Comparison of ENCODE assay signal across 26 mouse cellular contexts in genomic region chr14:54161206-54161605, GRCm38 (mm10).
DNase-seq lines count a peak whose midpoint lies in the region; ATAC-seq and TF ChIP-seq lines count a peak whose summit lies in the region.
"Had no signal": no experiment of that assay in that cellular context is flagged by ENCODE, and none has a peak within 500 bp of the region (broad histone marks: within the 10 kb centered on the region; RNA-seq: fewer than 3 reads in every experiment).

No protein-coding gene starts in this region.

- peak overlapping the region; percentile 62 for H3K27ac ChIP-seq in heart, embryonic 10.5 days
- H3K27ac ChIP-seq in thymus, adult 2 months (ENCODE audit: control insufficient read depth, insufficient read depth, low read length), result peak overlapping the region; percentile 47; the same call in 1 of the 2 replicates
- H3K27ac ChIP-seq in hindbrain, embryonic 16.5 days (ENCODE audit: low read depth, low read length), result no peak overlapping the region
- H3K27ac ChIP-seq: embryonic facial prominence, embryonic 10.5 days; embryonic facial prominence, embryonic 13.5 days; forebrain, embryonic 12.5 days; forebrain, embryonic 15.5 days; heart, adult 2 months; heart, embryonic 15.5 days; hindbrain, embryonic 14.5 days; intestine, embryonic 15.5 days had no signal

- TF ChIP-seq POLR2A in thymus, adult 2 months (IDR thresholded peaks at IDR 0.05; ENCODE audit: control insufficient read depth, extremely low read depth, insufficient read depth, low read length, poor library complexity), result no peak

- no peak overlapping the region for H3K9ac ChIP-seq in hindbrain, embryonic 16.5 days (ENCODE audit: low read depth, low read length)
- H3K9ac ChIP-seq: embryonic facial prominence, embryonic 13.5 days; forebrain, embryonic 12.5 days; forebrain, embryonic 15.5 days; heart, embryonic 12.5 days; heart, embryonic 15.5 days; hindbrain, embryonic 14.5 days; intestine, embryonic 15.5 days had no signal

- no peak for ATAC-seq in hindbrain, embryonic 16.5 days
- ATAC-seq: CD4-positive, CD25-positive, alpha-beta regulatory T cell, adult 4 months; forebrain, embryonic 15.5 days; intestine, embryonic 15.5 days had no signal

- TF ChIP-seq CTCF in thymus, adult 2 months (IDR thresholded peaks at IDR 0.05; ENCODE audit: borderline replicate concordance, control insufficient read depth, extremely low read depth, insufficient read depth, low read length, poor library complexity), result no peak

- H3K27me3 ChIP-seq in heart, embryonic 10.5 days (ENCODE audit: insufficient read depth, poor library complexity, severe bottlenecking), result no peaks in the 10 kb centered on the region
- no peaks in the 10 kb centered on the region for H3K27me3 ChIP-seq in thymus, adult 2 months (ENCODE audit: control insufficient read depth, insufficient read depth, low read length)
- no peaks in the 10 kb centered on the region for H3K27me3 ChIP-seq in hindbrain, embryonic 16.5 days (replicated peaks; ENCODE audit: control insufficient read depth, insufficient read depth, low read length)
- H3K27me3 ChIP-seq: embryonic facial prominence, embryonic 13.5 days; forebrain, embryonic 12.5 days; forebrain, embryonic 15.5 days; heart, embryonic 12.5 days; heart, embryonic 15.5 days; intestine, embryonic 15.5 days had no signal

- H3K4me3 ChIP-seq in heart, embryonic 10.5 days, result no peak overlapping the region
- peak overlapping the region; percentile 29 for H3K4me3 ChIP-seq in thymus, adult 2 months (ENCODE audit: control insufficient read depth, insufficient read depth, low read length)
- no peak overlapping the region for H3K4me3 ChIP-seq in hindbrain, embryonic 16.5 days (ENCODE audit: low read length)
- H3K4me3 ChIP-seq: embryonic facial prominence, embryonic 10.5 days; embryonic facial prominence, embryonic 13.5 days; erythroblast, embryonic 14.5 days; forebrain, embryonic 12.5 days; forebrain, embryonic 15.5 days; heart, adult 2 months; heart, embryonic 12.5 days; heart, embryonic 15.5 days; intestine, embryonic 15.5 days had no signal

- no peaks in the 10 kb centered on the region for H3K9me3 ChIP-seq in heart, embryonic 10.5 days
- H3K9me3 ChIP-seq in hindbrain, embryonic 16.5 days (ENCODE audit: control insufficient read depth, low read length), result no peaks in the 10 kb centered on the region
- H3K9me3 ChIP-seq: embryonic facial prominence, embryonic 10.5 days; embryonic facial prominence, embryonic 13.5 days; forebrain, embryonic 12.5 days; forebrain, embryonic 15.5 days; heart, embryonic 12.5 days; heart, embryonic 15.5 days; intestine, embryonic 15.5 days had no signal

- no peak overlapping the region for H3K4me2 ChIP-seq in hindbrain, embryonic 16.5 days (ENCODE audit: low read length)
- H3K4me2 ChIP-seq: embryonic facial prominence, embryonic 13.5 days; forebrain, embryonic 12.5 days; forebrain, embryonic 15.5 days; heart, embryonic 12.5 days; heart, embryonic 15.5 days; hindbrain, embryonic 14.5 days; intestine, embryonic 15.5 days had no signal

- H3K36me3 ChIP-seq in heart, embryonic 10.5 days, result no peaks in the 10 kb centered on the region
- no peaks in the 10 kb centered on the region; the same call in 1 of the 2 replicates for H3K36me3 ChIP-seq in thymus, adult 2 months (ENCODE audit: control insufficient read depth, insufficient read depth, low read length)
- no peaks in the 10 kb centered on the region for H3K36me3 ChIP-seq in hindbrain, embryonic 16.5 days (ENCODE audit: control insufficient read depth, insufficient read depth, low read length)
- H3K36me3 ChIP-seq: embryonic facial prominence, embryonic 10.5 days; embryonic facial prominence, embryonic 13.5 days; forebrain, embryonic 12.5 days; forebrain, embryonic 15.5 days; heart, embryonic 12.5 days; heart, embryonic 15.5 days; intestine, embryonic 15.5 days had no signal

- peak; percentile 63 for DNase-seq in heart, embryonic 10.5 days (ENCODE audit: low spot score)
- DNase-seq in heart, adult 8-10 months (ENCODE audit: low spot score), result no peak
- no peak for DNase-seq in thymus, adult 2 months
- no peak for DNase-seq in thymus, adult 18-20 months
- peak; percentile 2 for DNase-seq in CD4-positive helper T cell, adult 2 months (ENCODE audit: low read depth, low spot score)
- DNase-seq: adrenal gland, adult 2 months; adrenal gland, postnatal 14 days; B cell, adult 2 months; cerebellum, adult 11 months; cerebellum, adult 2 months; cerebellum, adult 9-11 months; embryo, embryonic 11 days; gastrocnemius, postnatal 25 days; heart, adult 2 months; heart, postnatal 14 days had no signal

- peaks cover 36% of the 10 kb centered on the region for H3K4me1 ChIP-seq in heart, embryonic 10.5 days
- H3K4me1 ChIP-seq in thymus, adult 2 months (replicated peaks; ENCODE audit: control insufficient read depth, insufficient read depth, low read length), result peaks cover 48% of the 10 kb centered on the region
- H3K4me1 ChIP-seq in hindbrain, embryonic 16.5 days (ENCODE audit: control insufficient read depth, insufficient read depth, low read depth, low read length), result peaks cover under 1% of the 10 kb centered on the region; the same call in 1 of the 2 replicates
- H3K4me1 ChIP-seq: forebrain, embryonic 12.5 days; forebrain, embryonic 15.5 days had no signal

- 43% methylated on average over 7 of the region's 7 CpGs for WGBS in heart, embryonic 10.5 days
- 88% methylated on average over 7 of the region's 7 CpGs for WGBS in thymus, adult 2 months
- 73% methylated on average over 7 of the region's 7 CpGs for WGBS in hindbrain, embryonic 16.5 days

Comparison
In these comparisons a context has a peak if more than half of its experiments do, and no peak if none do; other contexts are left out.
1. DNase-seq: peak in heart, embryonic 10.5 days (single experiment) and CD4-positive helper T cell, adult 2 months (single experiment); none in heart, adult 8-10 months (single experiment), thymus, adult 2 months (single experiment) and thymus, adult 18-20 months (0 of 2).